Mouse (Mus musculus) bone marrow macrophage, adult 2 months (primary cell): ENCODE data around the gene Tmem151b. TPM values are rescaled to one million over a fixed set of nuclear protein-coding genes. Genes with fewer than 3 reads are reported as not detected.

Source experiments
- H3K27ac ChIP-seq: 2 replicates; pipeline ENCODE4 v1.5.1; 2012; ENCODE audit warnings: low read depth, low read length; ENCODE audit not compliant: insufficient read depth
- H3K4me1 ChIP-seq: 2 replicates; pipeline ENCODE4 v1.6.1; 2012; ENCODE audit warnings: low read length; ENCODE audit not compliant: control insufficient read depth, insufficient read depth
- H3K4me3 ChIP-seq: 2 replicates; pipeline ENCODE4 v1.5.1; 2012; ENCODE audit warnings: mild to moderate bottlenecking, low read length, moderate library complexity; ENCODE audit not compliant: insufficient read depth
- CTCF ChIP-seq: IDR thresholded peaks from 2 replicates; pipeline ENCODE4 v1.5.1; 2012; ENCODE audit warnings: low read depth, mild to moderate bottlenecking, low read length, moderate library complexity
- POLR2A ChIP-seq: IDR thresholded peaks from 2 replicates; pipeline ENCODE4 v1.6.1; 2012; ENCODE audit warnings: mild to moderate bottlenecking, low read depth, low read length, borderline replicate concordance
- polyA plus RNA-seq: library from polyadenylated mRNA; stranded (reverse); fragments of >200 nt; gene quantifications from 2 replicates; pipeline ENCODE4 v1.2.4, GENCODE M21; 2012; ENCODE audit not compliant: missing spikeins, insufficient read depth, insufficient read length

Gene Tmem151b
- polyA plus RNA-seq, 1 experiment, result not detected

DNA sequence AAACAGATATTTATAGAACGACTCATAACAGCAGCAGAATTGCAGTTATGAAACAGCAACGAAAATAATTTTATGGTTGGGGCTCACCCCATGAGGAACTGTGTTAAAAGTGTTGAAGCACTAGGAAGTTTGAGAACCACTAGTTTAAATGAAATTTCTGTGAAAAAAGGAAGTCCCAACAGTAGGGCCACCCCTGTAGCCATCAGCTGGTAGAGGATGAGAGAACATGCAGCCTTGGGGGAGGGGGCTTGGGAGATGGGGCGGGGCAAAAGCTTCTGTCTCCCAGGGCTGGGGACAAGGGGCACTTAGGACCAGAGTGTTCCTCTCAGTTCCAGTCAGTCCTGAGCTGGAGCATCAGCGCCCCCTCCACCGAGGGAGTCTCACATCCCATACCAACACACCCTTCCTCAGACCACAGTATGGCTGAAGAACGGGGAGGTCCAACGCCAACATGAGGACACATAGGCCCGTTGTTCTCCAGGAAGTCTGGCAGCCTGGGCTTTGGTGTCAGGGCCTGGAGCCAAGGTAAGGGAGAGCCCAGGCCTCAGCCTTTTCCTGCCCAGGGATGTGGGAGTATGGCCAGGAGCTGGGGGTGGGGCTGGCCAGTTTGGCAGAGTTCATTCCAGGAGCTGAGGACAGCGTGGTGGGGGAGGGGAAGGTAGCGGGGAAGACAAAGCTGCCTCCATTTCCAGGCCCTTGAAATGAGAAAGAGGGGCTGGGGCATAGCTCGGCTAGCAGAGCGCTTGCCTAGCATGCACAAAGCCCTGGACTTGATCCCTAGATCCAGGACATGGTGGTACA, 34.8 kb upstream of the Tmem151b start:
- H3K27ac ChIP-seq, result peak overlapping the region; percentile 85
- TF ChIP-seq CTCF (no peak), POLR2A (no peak)
- peaks cover 32% of the 10 kb centered on the region for H3K4me1 ChIP-seq
- H3K4me3 ChIP-seq, result peak overlapping the region; percentile 9

DNA sequence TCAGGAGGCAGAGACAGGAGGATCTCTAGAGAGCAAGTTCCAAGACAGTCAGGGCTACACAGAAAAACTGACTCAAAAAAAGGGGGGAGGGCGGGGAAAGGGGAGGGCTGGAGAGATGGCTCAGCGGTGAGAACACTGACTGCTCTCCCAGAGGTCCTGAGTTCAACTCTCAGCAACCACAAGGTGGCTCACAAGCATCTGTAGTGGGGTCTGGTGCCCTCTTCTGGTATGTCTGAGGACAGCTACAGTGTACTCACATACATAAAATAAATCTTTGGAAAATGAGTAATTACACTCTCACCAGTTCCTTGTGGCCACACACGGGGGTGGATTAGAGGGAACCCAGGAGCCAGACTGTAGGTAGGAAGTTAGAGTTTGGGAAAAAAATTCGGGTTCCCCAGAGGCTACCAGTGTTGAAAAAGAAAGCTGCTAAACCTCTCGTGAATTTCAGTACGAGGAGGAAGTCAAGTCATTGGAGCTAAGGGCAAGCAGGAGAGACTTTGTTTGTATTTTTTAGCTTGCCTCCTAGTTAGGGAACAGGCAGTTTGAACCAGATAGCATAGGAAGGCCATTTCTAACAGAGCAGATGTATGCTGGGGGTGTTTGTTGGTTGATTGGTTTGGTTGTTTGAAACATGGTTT, 33.4 kb upstream of the Tmem151b start:
- Histone ChIP-seq H3K27ac (peak overlapping the region; percentile 84), H3K4me1 (peaks cover 32% of the 10 kb centered on the region), H3K4me3 (peak overlapping the region; percentile 11; the same call in 1 of the 2 replicates)
- TF ChIP-seq POLR2A (no peak), CTCF (peak; percentile 91)

DNA sequence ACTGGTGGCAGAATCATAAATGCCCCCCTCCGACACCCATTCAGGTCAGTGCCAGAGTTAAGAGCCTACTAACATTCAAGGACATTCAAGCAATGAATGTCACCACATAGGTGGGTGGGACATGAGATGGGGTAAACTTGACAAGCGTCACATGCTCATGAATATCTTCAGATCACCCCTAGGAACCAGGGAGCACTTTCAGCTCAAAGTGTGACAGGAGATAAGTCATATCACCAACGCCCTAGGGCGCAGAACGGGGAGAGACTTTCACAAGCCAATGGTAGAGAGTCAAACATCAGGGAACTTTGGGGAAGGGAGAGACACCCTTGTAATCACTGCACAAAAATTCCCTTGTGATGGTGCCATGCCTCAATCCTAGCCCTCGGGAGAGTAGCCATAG, 32.7 kb upstream of the Tmem151b start:
- no peak overlapping the region for H3K27ac ChIP-seq
- no peak for TF ChIP-seq CTCF
- TF ChIP-seq POLR2A, result no peak

DNA sequence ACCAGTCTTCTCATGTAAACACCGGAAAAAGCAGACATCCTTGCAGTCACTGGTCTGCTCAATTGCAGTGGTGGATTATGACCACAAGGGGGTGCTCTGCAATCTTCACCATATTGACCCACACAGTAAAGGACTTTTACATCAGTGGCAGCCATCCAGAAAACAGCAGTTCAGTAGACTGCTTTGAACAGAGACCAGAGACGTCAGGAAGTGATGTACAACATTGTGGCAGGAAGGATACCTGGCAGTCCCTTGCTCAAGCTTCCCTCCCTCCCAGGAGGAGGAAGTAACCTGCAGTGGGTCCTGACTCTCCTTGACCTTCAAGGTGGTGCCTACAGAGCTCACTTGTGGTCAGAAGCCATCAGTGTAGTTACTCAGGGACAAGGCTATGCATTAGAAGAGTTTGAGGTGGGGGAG, 32.1 kb upstream of the Tmem151b start:
- H3K4me1 ChIP-seq, result peaks cover 32% of the 10 kb centered on the region
- H3K4me3 ChIP-seq, result no peak overlapping the region
- no peak overlapping the region for H3K27ac ChIP-seq
- TF ChIP-seq CTCF (no peak), POLR2A (no peak)

More for the DNA sequence above, 32.7 kb upstream of the Tmem151b start:
- no peak overlapping the region for H3K4me3 ChIP-seq
- peaks cover 32% of the 10 kb centered on the region for H3K4me1 ChIP-seq

DNA sequence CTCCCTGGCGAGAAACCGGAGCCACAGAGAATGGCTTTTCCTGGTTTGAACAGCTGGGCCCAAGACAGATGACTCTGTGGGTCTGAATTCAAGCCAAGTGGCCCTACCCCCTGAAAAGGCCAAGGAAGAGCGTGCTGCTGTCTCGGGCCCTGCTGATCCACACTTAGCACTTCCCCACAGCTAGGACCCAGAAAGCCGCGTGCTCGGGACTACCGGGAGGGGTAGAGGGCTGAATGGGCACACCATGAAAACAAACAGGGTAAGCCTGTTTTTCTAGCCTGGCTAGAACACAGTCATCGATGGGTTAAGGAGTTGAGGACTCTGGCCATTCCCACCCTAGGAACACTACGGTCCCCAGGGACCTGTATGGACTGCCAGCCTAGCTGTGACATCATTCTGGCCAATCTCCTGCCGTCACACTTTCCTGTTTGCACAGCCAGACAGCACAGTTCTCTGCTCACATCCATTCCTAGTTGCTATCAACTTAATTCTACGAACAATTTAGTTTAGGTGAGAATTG, 31.5 kb upstream of the Tmem151b start:
- H3K27ac ChIP-seq, result no peak overlapping the region
- peaks cover 28% of the 10 kb centered on the region for H3K4me1 ChIP-seq
- no peak overlapping the region for H3K4me3 ChIP-seq
- TF ChIP-seq CTCF (no peak), POLR2A (no peak)

DNA sequence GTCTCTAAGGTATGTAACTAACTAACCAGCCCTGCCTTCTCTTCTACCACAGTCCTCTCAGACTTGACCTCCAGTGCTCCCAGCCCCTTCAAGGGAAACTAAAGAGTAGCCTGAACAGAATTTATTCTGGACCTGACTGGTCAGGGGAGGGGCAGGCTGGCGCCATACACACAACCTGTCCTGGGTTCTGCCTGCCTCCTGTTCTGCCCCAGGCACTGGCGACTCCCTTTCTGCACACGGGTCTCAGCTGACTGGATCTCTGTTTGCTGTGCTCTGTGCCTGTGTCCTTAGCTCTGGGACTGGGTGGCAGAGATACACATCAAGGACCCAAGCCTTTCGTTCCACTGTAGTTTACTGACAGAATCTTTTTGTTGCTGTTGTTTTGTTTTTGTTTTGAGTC, 30.1 kb upstream of the Tmem151b start:
- TF ChIP-seq CTCF (no peak), POLR2A (no peak)
- Histone ChIP-seq H3K4me1 (peaks cover 20% of the 10 kb centered on the region), H3K4me3 (no peak overlapping the region), H3K27ac (no peak overlapping the region)

DNA sequence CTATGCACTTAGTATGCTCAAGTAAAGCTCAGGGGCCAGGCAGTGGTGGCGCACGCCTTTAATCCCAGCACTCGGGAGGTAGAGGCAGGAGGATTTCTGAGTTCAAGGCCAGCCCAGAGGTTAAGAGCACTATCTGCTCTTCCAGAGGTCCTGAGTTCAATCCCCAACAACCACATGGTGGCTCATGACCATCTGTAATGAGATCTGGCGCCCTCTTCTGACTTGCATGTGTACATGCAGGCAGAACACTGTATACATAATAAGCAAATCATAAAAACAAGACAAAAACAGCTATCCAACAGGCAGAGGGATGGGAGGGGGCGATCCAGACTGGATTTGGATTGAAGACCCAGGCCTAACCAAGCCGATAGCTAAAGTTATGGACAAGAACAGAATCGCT, 29.4 kb upstream of the Tmem151b start:
- H3K4me1 ChIP-seq, result peaks cover 17% of the 10 kb centered on the region
- H3K4me3 ChIP-seq, result no peak overlapping the region
- TF ChIP-seq CTCF (peak; percentile 41; the same call in 1 of the 2 replicates), POLR2A (no peak)
- no peak overlapping the region for H3K27ac ChIP-seq

DNA sequence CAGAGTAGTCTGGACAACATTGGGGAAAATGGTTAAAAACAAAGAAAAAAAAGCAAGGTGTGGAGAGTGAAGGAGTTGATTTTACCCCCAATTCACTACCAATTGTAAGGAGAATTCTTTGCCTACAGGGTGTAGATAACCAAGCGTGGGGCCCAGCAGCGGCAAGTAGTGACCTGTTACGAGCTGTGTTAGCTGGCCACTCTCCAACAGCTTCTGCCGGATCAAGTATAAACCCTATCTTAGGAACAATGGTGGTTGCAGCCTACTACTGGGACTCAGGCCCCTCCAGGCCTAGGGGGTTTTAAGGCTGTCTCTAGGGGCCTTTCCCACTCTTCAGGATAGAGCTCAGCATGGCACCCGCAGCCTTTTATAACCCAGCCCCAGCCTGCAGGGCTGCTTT, 28.8 kb upstream of the Tmem151b start:
- TF ChIP-seq POLR2A (no peak), CTCF (no peak)
- Histone ChIP-seq H3K4me3 (no peak overlapping the region), H3K4me1 (peaks cover 12% of the 10 kb centered on the region), H3K27ac (no peak overlapping the region)

DNA sequence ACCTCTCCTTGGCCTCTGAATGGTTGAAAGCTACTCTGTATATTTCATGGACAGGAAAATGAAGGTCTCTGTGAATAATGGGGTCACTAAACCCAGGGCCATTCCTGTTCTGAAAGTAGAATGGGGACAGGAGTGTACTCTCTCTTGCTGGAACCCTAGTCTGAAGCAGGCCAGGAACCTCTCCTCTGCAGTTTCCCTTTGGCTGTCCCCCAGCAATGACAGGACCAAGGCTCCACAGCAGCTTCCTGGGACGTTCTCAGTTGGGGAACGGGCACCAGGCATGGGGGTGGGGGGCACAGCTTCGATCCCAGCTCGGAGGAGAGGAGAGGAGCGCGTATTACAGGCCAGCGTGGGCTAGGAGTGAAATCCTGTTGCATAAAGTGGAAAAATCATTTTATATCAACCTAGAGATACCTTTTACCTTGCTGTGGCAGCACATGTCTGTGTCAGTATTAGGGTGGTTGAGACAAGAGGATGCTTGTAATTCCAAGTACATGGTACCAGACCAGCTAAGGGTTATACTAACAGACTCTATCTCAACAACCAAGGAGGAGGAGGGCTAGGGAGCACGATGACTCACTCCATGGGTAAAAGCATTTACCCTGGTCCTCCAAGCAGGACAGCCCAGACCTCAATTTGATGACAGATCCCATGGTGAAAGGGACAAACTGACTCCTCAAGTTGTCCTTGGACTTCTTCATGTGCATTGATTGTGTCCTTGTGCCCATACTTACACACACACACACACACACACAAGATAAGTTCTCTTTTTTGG, 25.8 kb upstream of the Tmem151b start:
- Histone ChIP-seq H3K4me3 (no peak overlapping the region), H3K27ac (no peak overlapping the region), H3K4me1 (peaks cover 20% of the 10 kb centered on the region)
- TF ChIP-seq POLR2A (no peak), CTCF (no peak)
